Mouse (Mus musculus): Measurements from ENCODE around the gene Sash1.
A peak's percentile ranks its signal among the peaks of the same experiment; 100 is the strongest.
"Not testable (repeated sequence)": the region's sequence is repeated elsewhere in the genome, so short reads cannot be mapped to it uniquely, and the experiment has no call there.

Gene Sash1

GRCm38 (mm10) chr10:8757429-8757931 lies 128.4 kb downstream of the Sash1 start:
- DNase-seq (ENCODE audit: low spot score in 2 of 2): peak in 1 of 2 experiments; percentile 51

GRCm38 (mm10) chr10:8756604-8757354 lies 129.1 kb downstream of the Sash1 start:
- no peak for DNase-seq (ENCODE audit: low spot score in 2 of 2)

GRCm38 (mm10) chr10:8753377-8753776 lies 132.5 kb downstream of the Sash1 start:
- DNase-seq (ENCODE audit: low spot score in 2 of 2): no peak

DNA sequence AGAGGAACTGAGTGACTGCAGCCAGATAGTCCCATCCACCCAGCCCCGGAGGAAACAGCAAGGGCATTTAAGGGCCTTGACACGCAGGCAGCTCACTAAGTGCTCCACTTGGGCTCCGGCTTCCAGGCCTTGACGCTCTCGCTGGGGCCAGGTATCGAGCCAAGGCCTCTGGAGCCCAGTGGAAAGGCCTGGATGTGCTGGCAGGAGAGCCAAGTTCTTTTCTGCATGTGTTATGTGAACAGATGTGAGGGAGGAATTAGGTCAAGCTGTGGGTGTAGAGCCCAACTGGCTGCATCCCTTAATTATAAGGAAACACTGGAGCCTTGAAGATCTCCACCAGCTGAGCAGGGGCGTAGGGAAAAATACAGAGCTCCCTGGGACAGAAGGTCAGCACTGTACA lies 133.4 kb downstream of the Sash1 start:
- DNase-seq (ENCODE audit: low spot score in 2 of 2): peak; percentile 78 to 79

DNA sequence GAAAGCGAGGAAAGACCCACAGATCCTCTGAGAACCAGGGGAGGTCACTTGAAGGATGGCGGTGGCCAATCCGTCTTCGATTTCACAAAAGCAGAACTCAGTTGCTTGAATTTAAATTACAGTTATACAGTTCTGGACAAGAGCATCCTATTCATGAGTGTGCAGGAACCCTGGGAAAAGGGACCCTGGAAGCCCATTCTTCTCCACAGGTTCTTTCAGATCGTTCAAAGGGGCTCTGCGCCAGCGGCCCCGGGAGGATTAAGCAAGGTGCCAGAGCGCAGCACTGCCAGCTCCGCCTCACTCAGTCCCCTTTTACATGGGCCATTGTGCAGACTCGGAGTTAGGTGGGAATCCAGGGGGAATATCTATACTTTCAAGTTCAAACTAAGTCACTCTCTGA lies 136.3 kb downstream of the Sash1 start:
- peak; percentile 79 to 80 for DNase-seq (ENCODE audit: low spot score in 2 of 2)

GRCm38 (mm10) chr10:8747450-8748212 lies 138.2 kb downstream of the Sash1 start:
- DNase-seq (ENCODE audit: low spot score in 2 of 2): no peak

DNA sequence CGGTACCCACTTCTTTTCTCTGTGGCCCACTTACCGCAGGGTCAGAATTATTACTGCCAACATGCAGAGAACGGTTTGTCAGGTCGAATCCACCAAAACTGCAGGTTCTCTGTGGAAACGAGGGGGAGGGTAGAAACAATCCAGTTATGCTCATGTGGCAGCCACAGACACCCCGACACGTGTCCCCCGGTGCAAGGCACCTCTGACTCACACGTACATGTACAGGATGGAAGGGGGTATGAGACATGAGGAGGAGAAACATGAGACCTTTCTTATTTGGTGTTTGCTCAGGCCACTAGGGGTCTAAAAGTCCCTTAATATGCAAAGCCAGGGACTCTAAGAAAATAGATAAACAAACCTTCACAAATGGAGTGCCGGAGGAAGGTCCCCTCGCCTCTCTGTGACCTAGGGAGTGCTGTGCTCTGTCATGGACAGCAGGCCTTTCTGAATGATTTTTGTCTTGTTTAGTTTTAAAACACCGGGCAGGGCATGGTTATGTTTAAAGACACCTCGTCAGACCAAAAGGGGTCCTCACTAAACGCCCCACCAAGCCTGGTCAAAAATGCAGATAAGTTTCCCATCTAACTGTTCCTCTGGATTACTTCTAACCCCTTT lies 139.7 kb downstream of the Sash1 start:
- DNase-seq (ENCODE audit: low spot score in 2 of 2): no peak

GRCm38 (mm10) chr10:8742872-8743271 lies 143.0 kb downstream of the Sash1 start:
- DNase-seq (ENCODE audit: low spot score in 2 of 2): peak; percentile 54 to 75

- no peak for DNase-seq (ENCODE audit: low spot score in 2 of 2)
Measured at GRCm38 (mm10) chr10:8741505-8741904, 144.4 kb downstream of the Sash1 start.

DNA sequence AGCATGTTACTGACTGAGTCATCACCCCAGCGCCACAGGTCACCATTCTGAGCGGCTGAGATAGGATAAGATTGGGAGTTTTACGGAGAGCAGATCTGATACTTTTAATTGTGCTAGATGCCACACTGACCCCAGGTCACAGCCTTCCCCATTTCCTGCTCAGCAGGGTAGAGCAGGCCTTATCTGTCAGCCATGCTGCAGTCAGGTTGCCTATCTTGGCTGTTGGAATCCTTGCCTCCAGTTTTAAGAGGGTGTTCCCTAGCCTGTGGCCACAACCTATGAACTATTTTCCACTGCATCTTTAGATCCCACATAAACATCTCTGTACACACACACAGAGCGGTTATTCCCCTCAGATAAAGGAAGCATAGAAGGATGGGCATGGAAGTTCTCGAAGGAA lies 145.1 kb downstream of the Sash1 start:
- no peak for DNase-seq (ENCODE audit: low spot score in 2 of 2)

DNA sequence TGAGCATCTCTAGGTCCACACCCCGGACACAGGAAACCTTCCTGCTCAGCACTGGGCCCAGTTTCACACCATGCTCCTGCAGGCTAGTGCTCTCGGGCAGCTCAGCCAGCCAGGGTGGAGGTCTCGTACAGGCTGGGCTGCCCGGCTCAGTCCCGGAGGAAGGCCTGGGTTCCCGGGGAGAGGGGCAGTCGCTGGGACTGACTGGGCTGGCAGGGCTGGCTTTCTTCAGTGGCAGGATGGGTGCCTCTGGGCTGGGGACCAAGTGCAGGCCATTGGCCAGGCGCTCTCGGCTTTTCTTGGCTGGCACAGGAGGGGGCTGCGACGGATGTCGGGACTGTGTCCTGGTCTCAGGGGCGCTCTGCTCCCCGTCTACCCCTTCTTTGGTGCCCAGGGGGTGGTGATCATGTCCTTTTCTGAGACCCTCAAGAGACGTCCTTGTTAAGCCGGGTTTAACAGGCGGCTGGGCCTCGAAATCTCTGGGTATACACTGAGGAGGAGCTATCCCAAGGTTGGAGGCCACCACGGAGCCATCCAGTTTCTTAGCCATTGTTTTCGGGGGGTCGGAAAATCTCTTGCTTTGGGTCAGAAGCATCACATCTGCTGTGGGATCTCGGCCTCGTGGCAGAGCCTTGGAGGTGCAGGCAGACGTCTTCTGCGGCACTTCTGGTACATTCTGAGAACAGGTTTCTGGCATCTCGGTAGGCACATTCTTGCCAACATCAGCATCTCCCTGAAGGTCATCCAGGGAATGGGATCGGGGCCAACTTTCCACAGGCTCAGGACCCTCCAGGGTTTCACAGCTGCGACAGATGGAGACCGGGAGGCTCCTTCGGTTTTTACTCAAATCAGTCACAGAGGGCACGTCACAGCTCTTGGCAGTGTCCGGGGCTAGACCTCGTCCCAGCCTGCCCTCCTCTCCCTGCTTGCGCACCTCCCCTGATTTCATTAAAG lies 156.2 kb downstream of the Sash1 start:
- peak; percentile 50 to 54 for DNase-seq (ENCODE audit: low spot score in 2 of 2)

DNA sequence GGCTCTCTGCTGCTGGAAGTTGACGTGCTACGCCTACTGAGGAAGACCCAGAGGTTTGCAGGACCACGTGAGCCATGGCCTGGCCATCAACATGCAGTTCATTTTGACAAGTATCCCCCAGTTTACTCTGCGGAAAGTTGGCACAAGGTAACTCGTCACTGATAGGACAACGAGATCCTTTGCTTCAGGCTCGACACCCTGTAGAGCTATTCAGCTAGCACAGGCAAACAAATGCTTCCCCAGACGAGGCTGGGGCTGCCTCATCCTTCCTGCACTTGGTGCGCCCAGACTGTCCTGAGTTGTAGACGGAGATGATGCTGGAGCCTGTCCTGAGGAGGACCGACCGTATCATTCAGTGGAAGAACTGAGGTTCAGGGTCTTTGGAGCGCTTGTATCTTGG lies 166.5 kb downstream of the Sash1 start:
- DNase-seq (ENCODE audit: low spot score in 2 of 2): no peak

GRCm38 (mm10) chr10:8718831-8719230 lies 167.0 kb downstream of the Sash1 start:
- no peak for DNase-seq (ENCODE audit: low spot score in 2 of 2)

GRCm38 (mm10) chr10:8717171-8717570 lies 168.7 kb downstream of the Sash1 start:
- no peak for DNase-seq (ENCODE audit: low spot score in 2 of 2)

DNA sequence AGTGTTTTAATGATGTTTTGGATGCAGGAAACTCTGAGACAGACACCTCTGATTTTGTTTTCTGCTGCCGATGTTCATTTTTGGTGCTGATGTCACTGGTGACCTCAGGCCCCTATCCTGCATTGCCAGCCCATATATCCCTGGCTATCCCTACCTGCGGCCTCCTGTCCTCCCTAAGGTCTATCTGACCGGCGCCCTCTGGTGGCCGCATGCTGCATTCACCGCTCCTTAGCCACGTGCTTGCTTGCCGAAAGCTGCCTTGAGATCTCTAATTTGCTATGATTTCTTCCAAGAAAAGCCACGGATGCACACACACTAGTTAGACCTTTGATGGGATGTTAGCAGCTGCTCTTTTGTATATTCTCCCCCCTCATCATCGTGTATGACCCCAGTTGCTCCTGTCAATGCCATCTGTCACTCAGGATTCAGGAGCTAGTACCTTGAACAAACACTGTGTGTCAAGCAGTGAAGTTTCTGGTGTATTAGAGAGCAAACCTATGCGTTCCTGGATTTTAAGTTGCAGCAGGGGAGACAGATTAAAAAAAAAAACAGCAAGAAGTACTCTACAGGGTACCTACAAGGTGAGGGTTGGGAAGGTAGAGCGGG lies 170.1 kb downstream of the Sash1 start:
- peak; percentile 72 to 84 for DNase-seq (ENCODE audit: low spot score in 2 of 2)

GRCm38 (mm10) chr10:8696636-8697035 lies 189.2 kb downstream of the Sash1 start:
- not testable (repeated sequence) for DNase-seq (ENCODE audit: low spot score in 2 of 2)

DNA sequence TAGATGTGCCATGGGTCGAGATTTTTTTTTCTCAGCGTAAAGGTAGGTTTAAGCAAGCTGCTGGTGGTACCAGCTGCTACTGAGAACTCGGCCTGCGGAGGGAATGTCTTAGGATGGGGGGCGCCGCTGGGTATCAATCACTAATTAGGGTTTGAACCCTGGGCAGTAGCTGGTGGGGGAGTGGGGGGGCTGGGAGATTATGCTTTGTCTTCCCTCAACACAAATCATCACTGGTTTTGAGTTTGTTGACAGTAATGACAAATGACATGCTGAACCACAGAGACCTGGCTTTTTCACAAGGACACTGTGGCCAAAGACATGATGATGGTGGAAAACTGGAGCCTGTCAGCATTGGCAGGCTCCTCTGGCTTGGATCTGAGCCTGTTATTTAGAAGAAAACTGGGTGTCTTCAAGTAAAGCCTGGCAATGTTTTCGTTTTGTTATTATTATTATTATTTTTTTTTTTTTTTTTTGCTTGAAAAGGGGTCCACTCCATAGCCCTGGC lies 191.8 kb downstream of the Sash1 start:
- DNase-seq (ENCODE audit: low spot score in 2 of 2): no peak

DNA sequence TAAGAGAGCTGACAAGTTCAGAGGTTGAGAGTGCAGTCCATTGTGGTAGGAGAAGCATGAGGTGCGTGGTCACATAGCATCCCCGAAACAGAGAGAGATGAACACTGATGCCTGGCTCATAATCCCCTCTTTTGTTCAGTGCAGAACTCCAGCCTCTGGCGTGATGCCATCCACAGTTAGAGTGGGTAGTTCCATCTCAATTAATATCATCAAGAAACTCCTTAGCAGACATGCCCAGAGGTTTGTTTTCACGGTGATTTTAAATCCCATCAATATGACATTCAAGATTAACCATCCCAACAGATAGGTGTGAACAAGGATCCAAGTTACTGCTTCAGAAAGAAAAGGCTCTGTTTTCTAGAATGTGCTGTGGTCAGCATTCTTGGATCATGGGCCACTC lies 192.3 kb downstream of the Sash1 start:
- DNase-seq (ENCODE audit: low spot score in 2 of 2): no peak

DNA sequence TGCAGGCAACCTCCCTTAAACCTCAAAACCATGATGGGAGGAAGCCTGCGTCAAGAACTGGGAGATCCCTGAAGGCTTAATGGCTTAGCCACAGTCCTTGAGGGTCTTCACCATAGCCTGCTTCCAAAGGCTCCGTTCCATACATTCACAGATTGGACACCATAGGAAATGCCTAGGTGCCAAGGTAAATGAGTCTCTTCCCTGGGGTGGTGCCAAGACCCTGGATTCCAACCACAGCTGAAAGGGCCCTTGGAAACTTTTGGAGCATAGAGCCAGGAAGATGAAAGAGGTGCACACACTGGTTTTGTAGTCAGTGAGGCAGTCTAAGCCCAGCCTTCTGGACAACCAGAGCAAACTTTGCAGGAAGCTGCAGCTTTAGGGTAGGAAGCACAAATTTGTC lies 193.3 kb downstream of the Sash1 start:
- no peak for DNase-seq (ENCODE audit: low spot score in 2 of 2)

DNA sequence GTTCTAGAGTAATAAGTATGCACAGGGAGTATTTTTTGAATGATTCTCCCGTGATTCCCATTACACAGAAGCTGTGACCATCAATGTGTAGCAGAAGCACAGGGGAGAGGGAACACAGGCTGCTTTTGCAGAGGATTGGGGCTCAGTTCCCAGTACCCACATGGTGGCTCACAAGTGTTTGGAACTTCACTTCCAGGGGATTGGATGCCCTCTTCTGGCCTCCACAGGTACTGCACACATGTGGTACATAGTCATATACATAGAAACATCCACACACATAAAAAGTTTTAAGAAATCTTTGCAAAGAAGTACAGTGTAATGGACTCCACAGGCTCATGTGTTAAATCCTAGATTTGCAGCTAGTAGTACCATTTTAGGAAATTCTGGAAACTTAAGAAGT lies 199.7 kb downstream of the Sash1 start:
- DNase-seq (ENCODE audit: low spot score in 2 of 2): no peak

DNA sequence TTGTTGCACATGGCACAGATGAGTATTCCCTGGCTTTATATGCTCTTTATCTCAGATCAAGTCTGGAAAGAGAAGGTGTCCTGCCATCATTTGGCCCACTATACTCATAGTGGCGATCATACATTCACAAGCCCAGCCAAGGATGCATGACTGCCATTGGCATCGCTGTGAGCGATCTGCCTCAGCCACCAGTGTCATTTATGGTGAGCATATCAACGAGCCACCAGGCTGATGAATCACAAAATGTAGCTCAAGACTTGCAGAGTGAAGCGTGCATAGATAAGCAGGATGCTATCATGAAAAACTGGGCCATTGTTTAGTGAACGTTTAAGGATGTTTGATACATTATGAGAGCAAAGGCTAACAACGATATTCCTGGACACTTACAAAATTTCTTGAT lies 200.6 kb downstream of the Sash1 start:
- no peak for DNase-seq (ENCODE audit: low spot score in 2 of 2)

Data from right cerebral cortex, postnatal 10 days (tissue).